Mouse (Mus musculus) stomach, embryonic 14.5 days (tissue): ENCODE measurements around the gene Fam53b. TPM values are rescaled to one million over a fixed set of nuclear protein-coding genes. Genes with fewer than 3 reads are reported as not detected.

Source experiments
- ATAC-seq: fragments of 200-750 bp; cut with Nextera tagmentation; 2 replicates; pipeline ENCODE4 v1.8.0; 2017; ENCODE audit warnings: low read depth, moderate TSS enrichment; ENCODE audit not compliant: insufficient number of reproducible peaks, insufficient read depth, low FRiP score
- H3K27ac ChIP-seq: fragments of 300-500 bp; sonication (generic); 2 replicates; pipeline ENCODE4 v1.5.1; 2014; ENCODE audit warnings: mild to moderate bottlenecking, low read length, moderate library complexity, mixed read lengths
- H3K27me3 ChIP-seq: fragments of 300-500 bp; sonication (generic); 2 replicates; pipeline ENCODE4 v1.6.1; 2014; ENCODE audit warnings: low read length, control low read depth, mixed read lengths; ENCODE audit not compliant: control insufficient read depth, insufficient read depth
- H3K36me3 ChIP-seq: fragments of 300-500 bp; sonication (generic); 2 replicates; pipeline ENCODE4 v1.6.1; 2014; ENCODE audit warnings: mild to moderate bottlenecking, control low read depth, low read length, moderate library complexity, mixed read lengths; ENCODE audit not compliant: control insufficient read depth, insufficient read depth
- H3K4me1 ChIP-seq: fragments of 300-500 bp; sonication (generic); 2 replicates; pipeline ENCODE4 v1.6.1; 2014; ENCODE audit warnings: low read length, control low read depth, mixed read lengths; ENCODE audit not compliant: control insufficient read depth, insufficient read depth
- H3K4me2 ChIP-seq: fragments of 300-500 bp; sonication (generic); replicated peaks from 2 replicates; pipeline ENCODE4 v1.6.1; 2014; ENCODE audit warnings: low read depth, low read length, control low read depth
- H3K4me3 ChIP-seq: fragments of 300-500 bp; sonication (generic); 2 replicates; pipeline ENCODE4 v1.5.1; 2014; ENCODE audit warnings: low read depth, low read length, control low read depth
- H3K9ac ChIP-seq: fragments of 300-500 bp; sonication (generic); replicated peaks from 2 replicates; pipeline ENCODE4 v1.6.1; 2014; ENCODE audit warnings: low read depth, mild to moderate bottlenecking, control low read depth, low read length, moderate library complexity, mixed read lengths
- H3K9me3 ChIP-seq: fragments of 300-500 bp; sonication (generic); 2 replicates; pipeline ENCODE4 v1.6.1; 2016; ENCODE audit warnings: low read depth, low read length, control low read depth; ENCODE audit not compliant: control insufficient read depth
- WGBS: fragments of 180-500 bp; shearing (Covaris S2); extraction: QIAGEN DNeasy Blood & Tissue Kit; methylation state at CpG from one replicate; pipeline ENCODE4 v1.1.7; 2014; 5-methylcytosine and 5-hydroxymethylcytosine counted together
- polyA plus RNA-seq: library from polyadenylated mRNA; unstranded; fragments of >200 nt; fragmentation: Nextera tagmentation; extraction: Ambion mirVana; gene quantifications from 2 replicates; pipeline ENCODE4 v1.2.1, GENCODE M21; 2014

Gene Fam53b
- polyA plus RNA-seq, 1 experiment from 2014 or later, result 16.4 TPM

DNA sequence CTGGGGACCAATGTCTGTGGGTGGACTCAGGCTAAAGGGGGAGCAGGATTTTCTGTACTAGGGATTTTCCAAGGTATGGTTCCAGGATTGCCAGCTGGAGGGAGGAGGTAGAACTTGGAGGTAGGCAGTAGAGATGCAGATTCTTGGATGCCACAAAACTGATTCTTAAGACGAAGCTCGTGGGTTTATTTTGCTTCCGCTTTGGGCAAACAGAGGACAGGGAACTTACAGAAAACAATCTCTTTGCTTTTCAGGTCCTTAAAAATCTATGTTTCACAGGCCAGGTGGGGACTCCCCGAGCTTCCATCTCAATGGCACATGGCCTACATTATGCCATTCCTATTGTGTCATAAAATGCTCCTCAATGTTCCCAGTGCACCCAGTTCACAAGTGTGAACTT lies 49.4 kb downstream of the Fam53b start:
- Histone ChIP-seq H3K4me1 (no peaks in the 10 kb centered on the region; the same call in 1 of the 2 replicates), H3K4me2 (no peak overlapping the region), H3K27me3 (no peaks in the 10 kb centered on the region), H3K36me3 (peaks cover 4% of the 10 kb centered on the region; the same call in 1 of the 2 replicates), H3K4me3 (no peak overlapping the region), H3K27ac (no peak overlapping the region), H3K9me3 (no peaks in the 10 kb centered on the region), H3K9ac (no peak overlapping the region)
- 95% methylated on average over 4 of the region's 4 CpGs for WGBS
- ATAC-seq, result no peak

- ATAC-seq, result no peak
- no peak overlapping the region for H3K4me2 ChIP-seq
- no peak overlapping the region for H3K27ac ChIP-seq
- no peak overlapping the region for H3K4me3 ChIP-seq
- WGBS, result 82% methylated on average over 5 of the region's 5 CpGs
- no peak overlapping the region for H3K9ac ChIP-seq
- no peaks in the 10 kb centered on the region for H3K27me3 ChIP-seq
- no peaks in the 10 kb centered on the region; the same call in 1 of the 2 replicates for H3K4me1 ChIP-seq
- H3K36me3 ChIP-seq, result peaks cover 5% of the 10 kb centered on the region; the same call in 1 of the 2 replicates
- no peaks in the 10 kb centered on the region for H3K9me3 ChIP-seq
Observed at GRCm38 (mm10) chr7:132763911-132764310, 49.8 kb downstream of the Fam53b start.

DNA sequence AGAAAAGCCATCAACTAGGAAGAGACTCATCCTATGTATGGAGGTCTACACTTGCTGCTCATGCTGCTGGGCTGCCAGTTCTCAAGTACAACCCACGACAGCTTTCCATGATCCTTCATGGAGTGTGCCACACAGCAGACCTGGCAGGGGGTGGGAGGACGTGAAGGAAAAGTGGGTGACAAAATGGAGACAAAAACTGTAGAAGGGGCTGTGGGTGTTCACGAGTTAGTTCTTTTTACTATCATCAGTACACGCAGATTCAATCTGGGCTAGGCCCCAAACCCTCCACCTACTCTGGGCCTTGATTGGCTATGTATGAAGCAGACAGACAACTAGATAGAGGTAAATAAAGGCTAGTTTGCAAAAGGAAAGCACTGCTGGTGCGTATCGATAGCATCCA lies 50.3 kb downstream of the Fam53b start:
- Histone ChIP-seq H3K9me3 (no peaks in the 10 kb centered on the region), H3K4me1 (no peaks in the 10 kb centered on the region; the same call in 1 of the 2 replicates), H3K27ac (no peak overlapping the region), H3K4me2 (no peak overlapping the region), H3K36me3 (peaks cover 9% of the 10 kb centered on the region), H3K9ac (no peak overlapping the region), H3K27me3 (no peaks in the 10 kb centered on the region), H3K4me3 (no peak overlapping the region)
- ATAC-seq, result no peak
- WGBS, result 94% methylated on average over 6 of the region's 6 CpGs

DNA sequence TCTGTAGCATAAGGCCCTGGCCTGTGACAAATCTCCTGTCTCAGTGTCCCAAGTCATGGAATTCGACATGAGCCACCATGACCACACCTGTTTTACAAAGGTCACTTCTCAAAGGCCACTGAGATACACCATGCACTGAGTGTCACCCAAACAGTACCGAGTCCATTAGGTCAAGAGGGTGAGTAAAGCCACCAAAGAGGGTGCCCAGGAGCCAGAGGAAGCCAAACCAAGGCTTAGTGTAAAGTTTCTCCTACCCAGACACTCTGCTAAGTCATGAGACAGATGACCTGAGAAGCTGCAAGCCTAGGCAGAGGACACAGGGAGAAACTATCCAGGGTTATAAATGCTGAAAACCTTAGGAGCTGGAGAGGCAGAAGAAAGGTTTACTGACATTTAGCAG lies 52.3 kb downstream of the Fam53b start:
- Histone ChIP-seq H3K9ac (no peak overlapping the region), H3K36me3 (peaks cover 23% of the 10 kb centered on the region), H3K9me3 (no peaks in the 10 kb centered on the region), H3K4me1 (no peaks in the 10 kb centered on the region; the same call in 1 of the 2 replicates), H3K27ac (no peak overlapping the region), H3K27me3 (no peaks in the 10 kb centered on the region), H3K4me2 (no peak overlapping the region), H3K4me3 (no peak overlapping the region)
- 80% methylated on average over 2 of the region's 2 CpGs for WGBS
- ATAC-seq, result no peak

DNA sequence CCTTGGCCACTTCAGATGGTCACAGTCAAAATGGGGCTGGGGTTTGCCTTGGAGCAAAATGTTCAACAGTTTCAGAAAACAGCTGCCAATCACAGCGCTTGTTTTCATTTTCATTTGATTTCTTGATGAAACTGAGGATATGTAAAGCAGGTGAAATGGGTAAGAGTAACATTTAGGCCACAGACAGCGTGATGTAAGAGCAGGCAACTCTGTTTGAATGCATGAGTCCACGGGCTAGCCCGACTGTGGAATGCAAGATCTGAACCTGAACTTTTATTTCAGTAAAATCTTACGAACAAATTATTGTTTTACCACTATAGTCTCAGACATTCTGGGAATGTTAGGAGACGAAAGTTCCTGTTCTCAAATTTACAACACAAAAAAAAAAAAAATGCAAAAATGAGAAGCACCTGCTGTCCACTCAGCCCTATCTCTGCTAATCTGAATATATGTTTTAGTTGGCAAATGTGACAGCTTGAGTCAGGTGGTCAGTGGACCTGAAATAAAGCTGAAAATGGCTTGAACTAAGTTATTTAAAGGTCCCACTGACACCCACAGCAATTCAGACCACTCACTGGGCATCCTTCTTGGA lies 53.0 kb downstream of the Fam53b start:
- H3K36me3 ChIP-seq, result peaks cover 23% of the 10 kb centered on the region
- 94% methylated on average over 6 of the region's 6 CpGs for WGBS

GRCm38 (mm10) chr7:132759926-132760325 lies 53.8 kb downstream of the Fam53b start:
- Histone ChIP-seq H3K4me1 (peaks cover under 1% of the 10 kb centered on the region; the same call in 1 of the 2 replicates), H3K9ac (no peak overlapping the region), H3K4me3 (no peak overlapping the region), H3K9me3 (no peaks in the 10 kb centered on the region), H3K27me3 (no peaks in the 10 kb centered on the region), H3K36me3 (peaks cover 23% of the 10 kb centered on the region), H3K27ac (no peak overlapping the region), H3K4me2 (no peak overlapping the region)
- 97% methylated on average over 6 of the region's 6 CpGs for WGBS
- ATAC-seq, result no peak

More for the DNA sequence above, 53.0 kb downstream of the Fam53b start:
- H3K9ac ChIP-seq, result no peak overlapping the region
- H3K27me3 ChIP-seq, result no peaks in the 10 kb centered on the region
- no peaks in the 10 kb centered on the region for H3K4me1 ChIP-seq
- H3K4me3 ChIP-seq, result no peak overlapping the region
- ATAC-seq, result no peak
- no peak overlapping the region for H3K4me2 ChIP-seq
- no peak overlapping the region for H3K27ac ChIP-seq
- no peaks in the 10 kb centered on the region for H3K9me3 ChIP-seq

DNA sequence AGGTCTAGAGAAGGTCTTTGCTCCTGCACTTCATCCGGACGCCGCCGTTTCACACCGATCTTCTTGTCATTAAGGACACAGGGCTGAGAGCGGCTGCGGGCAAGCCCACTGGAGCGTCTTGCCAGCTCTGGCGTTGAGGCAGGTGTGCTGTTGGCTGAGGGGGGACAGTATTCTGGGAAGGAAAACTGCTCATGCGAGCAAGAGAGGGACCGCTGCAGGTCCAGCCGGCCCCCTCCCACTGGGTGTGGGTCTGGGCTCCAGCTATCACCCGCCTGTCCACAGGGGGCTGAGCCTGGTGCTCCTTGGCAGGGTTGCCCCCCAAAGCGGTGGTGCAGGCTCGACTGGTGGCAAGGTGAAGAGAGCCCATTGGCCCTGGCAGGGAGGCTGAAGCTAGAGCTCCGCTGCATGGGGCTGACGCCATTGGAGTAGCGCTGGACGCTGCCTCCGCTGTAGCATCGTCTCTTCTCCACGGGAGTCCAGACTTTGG lies 54.2 kb downstream of the Fam53b start:
- Histone ChIP-seq H3K4me3 (no peak overlapping the region), H3K9ac (no peak overlapping the region), H3K9me3 (no peaks in the 10 kb centered on the region), H3K27ac (no peak overlapping the region), H3K4me2 (no peak overlapping the region), H3K27me3 (no peaks in the 10 kb centered on the region), H3K36me3 (peaks cover 23% of the 10 kb centered on the region), H3K4me1 (peaks cover 5% of the 10 kb centered on the region; the same call in 1 of the 2 replicates)
- ATAC-seq, result no peak
- WGBS, result 93% methylated on average over 22 of the region's 22 CpGs

DNA sequence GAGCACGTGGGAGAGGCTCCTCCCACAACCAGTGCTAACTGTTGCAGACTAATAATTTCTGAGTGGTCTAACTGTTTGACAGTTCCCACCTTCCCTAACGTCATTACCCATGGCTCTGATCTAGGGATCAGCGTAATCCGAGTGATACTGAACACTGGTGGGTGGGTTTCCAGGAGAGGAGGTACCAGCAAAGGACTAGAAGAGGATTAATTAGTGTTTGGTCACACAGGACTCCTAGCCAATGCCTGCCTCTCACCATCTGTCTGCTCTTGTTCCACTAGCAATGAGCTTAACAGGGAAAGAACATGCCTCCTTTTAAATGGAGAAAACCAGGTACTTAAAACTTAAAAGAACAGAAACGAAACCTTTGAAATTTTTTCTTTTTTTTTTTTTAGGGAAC lies 54.8 kb downstream of the Fam53b start:
- peaks cover 23% of the 10 kb centered on the region for H3K36me3 ChIP-seq
- no peaks in the 10 kb centered on the region for H3K27me3 ChIP-seq
- H3K4me2 ChIP-seq, result no peak overlapping the region
- H3K27ac ChIP-seq, result no peak overlapping the region
- no peak overlapping the region for H3K9ac ChIP-seq
- 66% methylated on average over 5 of the region's 5 CpGs for WGBS
- H3K4me3 ChIP-seq, result no peak overlapping the region
- no peak for ATAC-seq
- H3K4me1 ChIP-seq, result peaks cover 10% of the 10 kb centered on the region
- no peaks in the 10 kb centered on the region for H3K9me3 ChIP-seq

GRCm38 (mm10) chr7:132756325-132756724 lies 57.4 kb downstream of the Fam53b start:
- H3K36me3 ChIP-seq, result peaks cover 23% of the 10 kb centered on the region
- H3K4me3 ChIP-seq, result no peak overlapping the region
- H3K27ac ChIP-seq, result no peak overlapping the region
- peaks cover 12% of the 10 kb centered on the region for H3K4me1 ChIP-seq
- no peak overlapping the region for H3K4me2 ChIP-seq
- 90% methylated on average over 5 of the region's 5 CpGs for WGBS
- H3K9ac ChIP-seq, result no peak overlapping the region
- no peaks in the 10 kb centered on the region for H3K27me3 ChIP-seq
- ATAC-seq, result no peak
- H3K9me3 ChIP-seq, result no peaks in the 10 kb centered on the region
